Mouse (Mus musculus): ENCODE results near the gene Ttc14.
A peak's percentile ranks its signal among the peaks of the same experiment; 100 is the strongest.

Gene Ttc14

DNA sequence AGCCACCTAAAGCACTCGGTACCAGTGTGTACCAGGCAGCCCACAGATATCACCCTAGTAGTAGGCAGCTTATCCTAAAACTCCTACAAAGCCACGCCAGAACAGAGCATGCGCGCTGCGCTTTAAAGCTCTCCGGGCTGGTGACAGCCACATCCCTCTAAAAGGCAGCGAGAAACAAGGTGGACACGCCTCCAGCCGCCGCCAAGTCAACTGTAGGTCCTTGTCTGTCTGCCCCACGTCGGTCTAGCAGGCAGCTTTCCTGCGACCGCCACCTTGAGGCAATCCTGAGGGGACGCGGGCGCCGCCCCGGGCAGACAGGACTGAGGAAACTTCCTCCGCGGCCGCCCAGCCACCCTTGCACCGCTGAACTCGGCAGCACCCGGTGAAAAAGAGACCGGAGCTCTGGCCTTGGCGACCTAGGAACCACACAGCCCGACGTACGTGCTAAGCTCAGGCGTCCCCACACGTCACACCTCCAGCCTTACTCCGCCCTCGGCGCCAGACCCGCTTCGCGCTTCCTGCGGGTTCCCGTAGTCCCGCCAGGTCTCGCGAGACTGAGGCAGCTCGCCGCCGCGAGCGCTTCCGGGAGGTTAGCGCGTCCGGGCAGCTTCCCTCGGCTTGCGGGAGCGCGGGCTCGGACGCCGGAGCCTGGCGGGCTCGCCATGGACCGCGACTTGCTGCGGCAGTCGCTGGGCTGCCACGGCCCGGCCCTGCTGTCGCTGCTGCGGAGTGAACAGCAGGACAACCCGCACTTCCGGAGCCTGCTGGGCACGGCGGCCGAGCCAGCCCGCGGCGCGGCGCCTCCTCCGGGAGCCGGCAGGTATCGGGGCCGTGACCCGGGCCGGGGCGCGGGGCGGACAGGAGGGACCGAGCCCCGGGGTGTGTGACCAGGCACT lies at the start of gene Ttc14:
TSS of gene Ttc14 (plus strand) at position 216 of the 896 bp plus-strand sequence.
- peak; percentile 97 for DNase-seq (ENCODE audit: low read depth, low spot score)

GRCm38 (mm10) chr3:33790975-33791374 lies 8.7 kb upstream of the Ttc14 start:
- no peak for DNase-seq (ENCODE audit: low read depth, low spot score)

GRCm38 (mm10) chr3:33800513-33800820 lies 835 bp downstream of the Ttc14 start:
- DNase-seq (ENCODE audit: low read depth, low spot score): no peak

GRCm38 (mm10) chr3:33807151-33807550 lies 7.5 kb downstream of the Ttc14 start:
- DNase-seq (ENCODE audit: low read depth, low spot score): peak; percentile 46

GRCm38 (mm10) chr3:33824135-33824946 lies 24.7 kb downstream of the Ttc14 start:
- DNase-seq (ENCODE audit: low read depth, low spot score): peak; percentile 48

- DNase-seq (ENCODE audit: low read depth, low spot score): no peak
Observed at GRCm38 (mm10) chr3:33832351-33832750, 32.7 kb downstream of the Ttc14 start.

- no peak for DNase-seq (ENCODE audit: low read depth, low spot score)
Observed at GRCm38 (mm10) chr3:33836576-33836975, 36.9 kb downstream of the Ttc14 start.

GRCm38 (mm10) chr3:33838877-33839276 lies 39.2 kb downstream of the Ttc14 start:
- DNase-seq (ENCODE audit: low read depth, low spot score): no peak

GRCm38 (mm10) chr3:33843801-33844632 lies 44.4 kb downstream of the Ttc14 start, which contains the start of gene Ccdc39:
Ccdc39 (minus strand) TSS chr3:33844310.
- peak; percentile 83 for DNase-seq (ENCODE audit: low read depth, low spot score)

- no peak for DNase-seq (ENCODE audit: low read depth, low spot score)
Observed at GRCm38 (mm10) chr3:33846639-33847038, 47.0 kb downstream of the Ttc14 start.

- no peak for DNase-seq (ENCODE audit: low read depth, low spot score)
Observed at GRCm38 (mm10) chr3:33850856-33851255, 51.2 kb downstream of the Ttc14 start.

- DNase-seq (ENCODE audit: low read depth, low spot score): no peak
Observed at GRCm38 (mm10) chr3:33853062-33853461, 53.4 kb downstream of the Ttc14 start.

DNA sequence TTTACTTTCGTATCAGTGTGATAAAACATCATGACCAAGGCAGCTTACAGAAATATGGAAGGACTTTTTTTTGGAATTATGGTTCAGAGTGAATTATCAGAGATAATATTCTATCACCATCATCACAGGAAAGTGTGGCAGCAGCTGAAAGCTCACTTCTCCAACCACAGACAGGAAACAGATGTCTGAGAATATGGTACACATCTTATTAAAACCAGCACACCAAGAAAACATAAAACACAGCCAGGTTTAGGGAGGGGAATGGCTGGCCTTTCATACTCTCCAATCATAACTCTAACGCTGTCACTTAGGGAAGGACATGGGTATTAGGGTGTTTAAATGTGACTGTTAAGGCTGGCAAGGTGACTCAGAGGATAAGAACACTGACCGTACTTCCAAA lies 59.3 kb downstream of the Ttc14 start:
- DNase-seq (ENCODE audit: low read depth, low spot score): no peak

DNA sequence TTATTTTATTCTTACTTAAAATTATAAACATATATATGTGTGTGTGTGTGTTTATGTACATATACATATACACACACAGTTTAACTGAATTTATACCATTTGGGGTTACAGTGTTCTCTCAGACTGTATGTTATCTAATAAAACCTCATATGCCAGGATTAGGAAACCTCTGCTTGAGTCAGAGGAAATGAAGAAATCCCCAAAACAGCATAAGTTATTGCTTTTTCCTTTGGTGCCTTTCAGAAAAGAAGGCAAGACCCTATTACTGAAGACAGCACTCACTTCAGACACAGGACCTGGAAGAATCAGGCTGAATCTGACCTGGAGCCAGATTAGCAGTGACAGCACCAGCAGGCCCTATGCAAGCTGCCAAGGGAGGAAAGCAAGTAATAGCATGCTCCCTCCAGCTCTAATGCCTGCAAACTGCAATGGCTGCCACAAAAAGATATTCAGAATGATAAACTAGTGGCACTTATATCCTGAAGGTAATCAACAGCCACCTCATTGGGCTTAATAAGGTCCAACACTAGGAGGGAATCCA lies 64.4 kb downstream of the Ttc14 start:
- no peak for DNase-seq (ENCODE audit: low read depth, low spot score)

All from telencephalon, adult 2 months (tissue).